Mouse (Mus musculus) MEL (cell line): ENCODE results near the gene Dis3l2. TPM values are rescaled to one million over a fixed set of nuclear protein-coding genes. Genes with fewer than 3 reads are reported as not detected.

Experiments used
- DNase-seq: peaks from one replicate; pipeline ENCODE4 v3.0.0; 2011; ENCODE audit warnings: low read depth, low spot score
- H3K27ac ChIP-seq: 2 replicates; pipeline ENCODE4 v1.5.1; 2012; ENCODE audit warnings: low read depth, mild to moderate bottlenecking, control low read depth, low read length, moderate library complexity; ENCODE audit not compliant: control insufficient read depth
- H3K27me3 ChIP-seq, 2 experiments: fragments of 150-350 bp in 1 of 2; sonication (generic) in 1 of 2; 2 replicates each; pipeline ENCODE4 v1.6.1; 2012; ENCODE audit warnings: low read length in 2 of 2, mild to moderate bottlenecking in 2 of 2, improper control_type of control experiment in 1 of 2, moderate library complexity in 1 of 2; ENCODE audit not compliant: insufficient read depth in 2 of 2, control insufficient read depth in 1 of 2
- H3K36me3 ChIP-seq, 2 experiments: 2 replicates each; pipeline ENCODE4 v1.6.1; 2012 to 2014; ENCODE audit warnings: low read length in 2 of 2, improper control_type of control experiment in 1 of 2, inconsistent platforms in 1 of 2, mild to moderate bottlenecking in 1 of 2; ENCODE audit not compliant: insufficient read depth in 2 of 2, control insufficient read depth in 1 of 2
- H3K4me1 ChIP-seq, 2 experiments: fragments of 150-350 bp in 1 of 2; sonication (generic) in 1 of 2; 2 replicates each; pipeline ENCODE4 v1.6.1; 2012; ENCODE audit warnings: low read length in 2 of 2, improper control_type of control experiment in 1 of 2, mild to moderate bottlenecking in 1 of 2; ENCODE audit not compliant: insufficient read depth in 2 of 2, control insufficient read depth in 1 of 2
- H3K4me3 ChIP-seq, 2 experiments: fragments of 150-350 bp in 1 of 2; sonication (generic) in 1 of 2; 2 replicates each; pipeline ENCODE4 v1.5.1; 2012; ENCODE audit warnings: low read depth in 2 of 2, low read length in 2 of 2, mild to moderate bottlenecking in 2 of 2, moderate library complexity in 2 of 2, control low read depth in 1 of 2, improper control_type of control experiment in 1 of 2; ENCODE audit not compliant: control insufficient read depth in 1 of 2, insufficient read depth in 1 of 2
- H3K79me2 ChIP-seq: 2 replicates; pipeline ENCODE4 v1.6.1; 2012; ENCODE audit warnings: mild to moderate bottlenecking, low read length, moderate library complexity; ENCODE audit not compliant: control insufficient read depth, poor library complexity, insufficient read depth
- H3K9ac ChIP-seq: 2 replicates; pipeline ENCODE4 v1.6.1; 2012; ENCODE audit warnings: low read depth, mild to moderate bottlenecking, control low read depth, low read length, moderate library complexity; ENCODE audit not compliant: control insufficient read depth, poor library complexity, severe bottlenecking
- H3K9me3 ChIP-seq: fragments of 150-350 bp; sonication (generic); replicated peaks from 2 replicates; pipeline ENCODE4 v1.6.1; 2012; ENCODE audit warnings: mild to moderate bottlenecking, low read length, improper control_type of control experiment, moderate library complexity; ENCODE audit not compliant: insufficient read depth
- CTCF ChIP-seq, 3 experiments: IDR thresholded peaks in 2 of 3; conservative IDR thresholded peaks in 1 of 3; 2 replicates each; pipeline ENCODE4 v1.5.1; 2011 to 2012; ENCODE audit warnings: low read length in 3 of 3, low read depth in 2 of 3, mild to moderate bottlenecking in 2 of 3, improper control_type of control experiment in 1 of 3, inconsistent platforms in 1 of 3, mixed read lengths in 1 of 3, moderate library complexity in 1 of 3; ENCODE audit not compliant: control insufficient read depth in 1 of 3, insufficient read depth in 1 of 3, poor library complexity in 1 of 3, severe bottlenecking in 1 of 3
- EP300 ChIP-seq, 2 experiments: IDR thresholded peaks; 2 replicates each; pipeline ENCODE4 v1.6.1; 2011; ENCODE audit warnings: improper control_type of control experiment in 2 of 2, low read length in 2 of 2, low read depth in 1 of 2, mild to moderate bottlenecking in 1 of 2
- GABPA ChIP-seq: IDR thresholded peaks from 2 replicates; pipeline ENCODE4 v1.6.1; 2012; ENCODE audit warnings: low read depth, mild to moderate bottlenecking, inconsistent platforms, low read length, improper control_type of control experiment, moderate library complexity
- GATA1 ChIP-seq: IDR thresholded peaks from 2 replicates; pipeline ENCODE4 v1.6.1; 2011; ENCODE audit warnings: low read depth, low read length, improper control_type of control experiment
- MAFK ChIP-seq: IDR thresholded peaks from 2 replicates; pipeline ENCODE4 v1.6.1; 2011; ENCODE audit warnings: low read depth, mild to moderate bottlenecking, low read length, improper control_type of control experiment, borderline replicate concordance
- MAX ChIP-seq: IDR thresholded peaks from 2 replicates; pipeline ENCODE4 v1.6.1; 2011; ENCODE audit warnings: low read length, improper control_type of control experiment
- MAZ ChIP-seq: IDR thresholded peaks from 2 replicates; pipeline ENCODE4 v1.6.1; 2012; ENCODE audit warnings: low read depth, mild to moderate bottlenecking, inconsistent platforms, low read length, improper control_type of control experiment
- MYB ChIP-seq: IDR thresholded peaks from 2 replicates; pipeline ENCODE4 v1.6.1; 2011; ENCODE audit warnings: mild to moderate bottlenecking, low read depth, low read length, improper control_type of control experiment
- MYC ChIP-seq: IDR thresholded peaks from 2 replicates; pipeline ENCODE4 v1.6.1; 2011; ENCODE audit warnings: low read depth, mild to moderate bottlenecking, low read length, improper control_type of control experiment, moderate library complexity
- NELFE ChIP-seq: IDR thresholded peaks from 2 replicates; pipeline ENCODE4 v1.6.1; 2011; ENCODE audit warnings: low read depth, low read length, improper control_type of control experiment
- NRF1 ChIP-seq: IDR thresholded peaks from 2 replicates; pipeline ENCODE4 v1.6.1; 2014; ENCODE audit warnings: low read depth, mild to moderate bottlenecking, inconsistent platforms, low read length, improper control_type of control experiment, moderate library complexity; ENCODE audit not compliant: poor library complexity, insufficient read depth, severe bottlenecking
- POLR2A ChIP-seq, 2 experiments: IDR thresholded peaks; 2 replicates each; pipeline ENCODE4 v1.6.1; 2011 to 2012; ENCODE audit warnings: low read length in 2 of 2, mild to moderate bottlenecking in 2 of 2, control low read depth in 1 of 2, improper control_type of control experiment in 1 of 2, low read depth in 1 of 2, moderate library complexity in 1 of 2; ENCODE audit not compliant: control insufficient read depth in 1 of 2, insufficient read depth in 1 of 2, poor library complexity in 1 of 2
- RAD21 ChIP-seq: IDR thresholded peaks from 2 replicates; pipeline ENCODE4 v1.6.1; 2011; ENCODE audit warnings: mild to moderate bottlenecking, low read depth, low read length, improper control_type of control experiment
- SIN3A ChIP-seq: IDR thresholded peaks from 2 replicates; pipeline ENCODE4 v1.6.1; 2012; ENCODE audit warnings: low read length, improper control_type of control experiment, inconsistent platforms
- SMC3 ChIP-seq: IDR thresholded peaks from 2 replicates; pipeline ENCODE4 v1.6.1; 2011; ENCODE audit warnings: low read depth, low read length, improper control_type of control experiment
- TBP ChIP-seq: IDR thresholded peaks from 2 replicates; pipeline ENCODE4 v1.8.0; 2011; ENCODE audit warnings: low read depth, low read length, improper control_type of control experiment
- TCF12 ChIP-seq: IDR thresholded peaks from 2 replicates; pipeline ENCODE4 v1.6.1; 2014; ENCODE audit warnings: low read depth, mild to moderate bottlenecking, inconsistent platforms, low read length, improper control_type of control experiment, moderate library complexity
- UBTF ChIP-seq: IDR thresholded peaks from 2 replicates; pipeline ENCODE4 v1.6.1; 2012; ENCODE audit warnings: low read depth, mild to moderate bottlenecking, inconsistent platforms, low read length, improper control_type of control experiment, moderate library complexity, borderline replicate concordance; ENCODE audit not compliant: insufficient read depth
- ZC3H11A ChIP-seq: IDR thresholded peaks from 2 replicates; pipeline ENCODE4 v1.6.1; 2012; ENCODE audit warnings: low read depth, mild to moderate bottlenecking, inconsistent platforms, low read length, improper control_type of control experiment
- ZNF384 ChIP-seq: IDR thresholded peaks from 2 replicates; pipeline ENCODE4 v1.6.1; 2012; ENCODE audit warnings: low read depth, mild to moderate bottlenecking, inconsistent platforms, low read length, improper control_type of control experiment
- polyA plus RNA-seq, 2 experiments: library from polyadenylated mRNA; stranded (reverse) in 1 of 2; unstranded in 1 of 2; fragments of >175 nt in 1 of 2; fragments of >200 nt in 1 of 2; gene quantifications; 2 replicates each; pipeline versions ENCODE4 v1.2.1 to v1.2.4; 2012; ENCODE audit warnings: low replicate concordance in 2 of 2, low read depth in 1 of 2; ENCODE audit not compliant: insufficient read length in 2 of 2, insufficient read depth in 1 of 2, missing spikeins in 1 of 2
- total RNA-seq: library from RNA; depleted of rRNA; stranded (reverse); fragments of 300-350 nt; gene quantifications from 2 replicates; pipeline ENCODE4 v1.2.3, GENCODE M21; 2012

Dis3l2 gene
- total and polyA plus RNA-seq, 3 experiments = 16.9 to 17.3 TPM; not detected in 1

GRCm38 (mm10) chr1:86931606-86932379 lies 228.2 kb downstream of the Dis3l2 start:
- no peaks in the 10 kb centered on the region for H3K27me3 ChIP-seq
- TF ChIP-seq GABPA (no peak), ZC3H11A (no peak), ZNF384 (no peak), NELFE (no peak), MAZ (no peak), MYC (no peak), GATA1 (no peak), NRF1 (no peak), RAD21 (no peak)
- TF ChIP-seq, all 39 proteins: peak for 0
- no peaks in the 10 kb centered on the region for H3K36me3 ChIP-seq
- H3K4me1 ChIP-seq = no peaks in the 10 kb centered on the region
- H3K27ac ChIP-seq = no peak overlapping the region
- H3K9ac ChIP-seq = no peak overlapping the region
- no peak overlapping the region for H3K4me3 ChIP-seq
- no peak for DNase-seq
- no peaks in the 10 kb centered on the region for H3K9me3 ChIP-seq
- no peaks in the 10 kb centered on the region for H3K79me2 ChIP-seq

DNA sequence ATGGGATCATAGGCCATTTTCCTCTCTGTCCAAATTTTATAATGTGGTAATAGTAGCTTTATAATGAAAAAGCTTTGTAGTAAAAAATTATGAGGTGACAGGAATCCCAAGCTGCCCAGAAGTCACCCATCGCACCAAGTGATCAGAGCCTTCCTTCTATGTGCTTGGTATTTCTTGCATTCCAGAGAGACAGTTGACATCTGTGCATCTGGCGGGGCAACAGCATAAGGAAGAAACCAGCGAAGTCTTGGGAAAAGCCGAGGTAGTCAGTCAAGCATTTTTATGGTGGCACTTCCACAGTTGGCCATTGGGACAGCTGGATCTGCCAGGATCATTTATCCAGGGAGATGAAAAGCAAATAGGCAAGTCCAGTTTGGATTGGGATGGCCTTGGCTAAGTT lies 229.2 kb downstream of the Dis3l2 start:
- Histone ChIP-seq H3K9me3 (no peaks in the 10 kb centered on the region), H3K36me3 (no peaks in the 10 kb centered on the region), H3K4me1 (no peaks in the 10 kb centered on the region), H3K4me3 (no peak overlapping the region), H3K27me3 (no peaks in the 10 kb centered on the region), H3K79me2 (no peaks in the 10 kb centered on the region), H3K27ac (no peak overlapping the region), H3K9ac (no peak overlapping the region)
- no peak for TF ChIP-seq UBTF
- no peak for TF ChIP-seq EP300 (IDR thresholded peaks at IDR 0.05; ENCODE audit: low read depth in 1 of 2, low read length in 2 of 2)
- no peak for TF ChIP-seq MAX
- no peak for TF ChIP-seq CTCF (IDR thresholded peaks at IDR 0.05 in 2 of 3, conservative IDR thresholded peaks at IDR 0.05 in 1 of 3; ENCODE audit: control insufficient read depth in 1 of 3, insufficient read depth in 1 of 3, low read depth in 2 of 3, low read length in 3 of 3, poor library complexity in 1 of 3, severe bottlenecking in 1 of 3)
- no peak for TF ChIP-seq SMC3
- no peak for TF ChIP-seq TBP
- no peak for TF ChIP-seq POLR2A (IDR thresholded peaks at IDR 0.05; ENCODE audit: control insufficient read depth in 1 of 2, insufficient read depth in 1 of 2, low read depth in 1 of 2, low read length in 2 of 2, poor library complexity in 1 of 2)
- TF ChIP-seq MAZ = no peak
- TF ChIP-seq GATA1 = no peak
- TF ChIP-seq MAFK = no peak
- no peak for TF ChIP-seq SIN3A
- TF ChIP-seq MYB = no peak
- no peak for TF ChIP-seq TCF12
- DNase-seq = no peak
